10 mouse cellular contexts compared by ENCODE assay signal in the genomic region with DNA sequence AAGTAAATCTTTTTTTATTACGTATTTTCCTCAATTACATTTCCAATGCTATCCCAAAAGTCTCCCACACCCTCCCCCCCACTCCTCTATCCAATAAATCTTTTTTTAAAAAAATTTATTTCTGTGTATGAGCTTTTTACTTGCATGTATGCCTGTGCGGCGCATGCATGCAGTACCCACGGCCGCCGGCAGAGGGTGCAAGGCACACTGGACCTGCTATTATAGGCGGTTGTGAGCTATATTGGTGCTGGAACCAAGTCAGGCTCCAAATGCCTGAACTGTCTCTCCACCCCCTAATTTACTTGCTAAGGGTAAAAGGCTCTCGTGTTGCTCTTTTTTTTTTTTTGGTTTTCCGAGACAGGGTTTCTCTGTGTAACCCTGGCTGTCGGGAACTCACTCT. TPM values are rescaled to one million over a fixed set of nuclear protein-coding genes. Genes with fewer than 3 reads are reported as not detected.
A peak's percentile ranks its signal among the peaks of the same experiment; 100 is the strongest.
DNase-seq lines count a peak whose midpoint lies in the region; ATAC-seq and TF ChIP-seq lines count a peak whose summit lies in the region.
"Had no signal": no experiment of that assay in that cellular context is flagged by ENCODE, and none has a peak within 500 bp of the region (broad histone marks: within the 10 kb centered on the region; RNA-seq: fewer than 3 reads in every experiment).

No protein-coding gene starts in this region.

- WGBS in liver, embryonic 14.5 days (ENCODE audit: insufficient replicate concordance), result 16% methylated on average over 10 of the region's 10 CpGs

- H3K9ac ChIP-seq in liver, embryonic 14.5 days (replicated peaks), result no peak overlapping the region
- H3K9ac ChIP-seq: heart, embryonic 15.5 days; neural tube, embryonic 13.5 days had no signal

- peaks cover 19 to 20% of the 10 kb centered on the region in 2 experiments for H3K4me1 ChIP-seq in liver, embryonic 14.5 days (replicated peaks; ENCODE audit: control insufficient read depth in 2 of 2, insufficient read depth in 2 of 2, low read length in 1 of 2)
- H3K4me1 ChIP-seq: neural tube, embryonic 13.5 days had no signal

- H3K9me3 ChIP-seq in liver, embryonic 14.5 days (ENCODE audit: control insufficient read depth, low read length), result no peaks in the 10 kb centered on the region
- H3K9me3 ChIP-seq: heart, embryonic 15.5 days; neural tube, embryonic 13.5 days had no signal

- peak; percentile 53 to 59 for DNase-seq in left cerebral cortex, adult 18-20 months (ENCODE audit: low spot score in 2 of 2)
- no peak for DNase-seq in left cerebral cortex, adult 11 months (ENCODE audit: low spot score)
- peak; percentile 87 for DNase-seq in NIH3T3 (ENCODE audit: low read depth)
- DNase-seq in cerebellum, postnatal 14 days, result peak; percentile 84 to 90
- DNase-seq in liver, embryonic 14.5 days (ENCODE audit: low read depth in 3 of 3, low spot score in 3 of 3), result peak in 1 of 3 experiments; percentile 43
- peak; percentile 74 for DNase-seq in right cerebral cortex, postnatal 14 days

- no peak for TF ChIP-seq EP300 in liver, embryonic 14.5 days (IDR thresholded peaks at IDR 0.05; ENCODE audit: low read depth)

- peak; percentile 54 for ATAC-seq in granulocyte monocyte progenitor cell, adult 5-6 weeks (replicated peaks; ENCODE audit: poor library complexity, severe bottlenecking)
- ATAC-seq in liver, embryonic 14.5 days (ENCODE audit: insufficient read depth), result no peak
- ATAC-seq in megakaryocyte-erythroid progenitor cell, adult 5-6 weeks (replicated peaks; ENCODE audit: low FRiP score, low TSS enrichment, poor library complexity, severe bottlenecking), result no peak

- TF ChIP-seq CTCF in liver, embryonic 14.5 days (IDR thresholded peaks at IDR 0.05; ENCODE audit: low read depth), result peak; percentile 95

- H3K4me2 ChIP-seq in liver, embryonic 14.5 days (ENCODE audit: low read depth), result no peak overlapping the region
- H3K4me2 ChIP-seq: heart, embryonic 15.5 days; neural tube, embryonic 13.5 days had no signal

- H3K27ac ChIP-seq in liver, embryonic 14.5 days, result no peak overlapping the region
- H3K27ac ChIP-seq: heart, embryonic 15.5 days; neural tube, embryonic 13.5 days had no signal

- no peaks in the 10 kb centered on the region for H3K36me3 ChIP-seq in liver, embryonic 14.5 days (replicated peaks; ENCODE audit: control insufficient read depth, insufficient read depth, low read depth)
- H3K36me3 ChIP-seq: heart, embryonic 15.5 days; neural tube, embryonic 13.5 days had no signal

- no peaks in the 10 kb centered on the region for H3K27me3 ChIP-seq in liver, embryonic 14.5 days (ENCODE audit: control insufficient read depth, insufficient read depth, low read length)
- H3K27me3 ChIP-seq: neural tube, embryonic 13.5 days had no signal

- H3K4me3 ChIP-seq in liver, embryonic 14.5 days (ENCODE audit: insufficient read depth in 1 of 2, low read depth in 2 of 2, low read length in 2 of 2), result no peak overlapping the region
- H3K4me3 ChIP-seq: heart, embryonic 15.5 days; neural tube, embryonic 13.5 days had no signal

RNA-seq across cellular contexts. Expression of a gene that starts 9.7 kb away (rescaled TPM):
- total RNA-seq in left cerebral cortex, adult 18-20 months (2021), result under 1 TPM; 0.12 to 0.26 TPM
- not detected in 2 replicates for total RNA-seq in granulocyte monocyte progenitor cell, adult 5-6 weeks (2014; fragmentation: Nextera tagmentation)
- total RNA-seq in granulocyte monocyte progenitor cell, adult 5-6 weeks (2017), result not detected in 2 replicates
- 0.05 and 0.06 TPM in 2 replicates for polyA plus RNA-seq in liver, embryonic 14.5 days (2012; rRNA removed)
- polyA plus RNA-seq in liver, embryonic 14.5 days (2014; fragmentation: Nextera tagmentation; extraction: Ambion mirVana), result not detected in 2 replicates
- total RNA-seq in megakaryocyte-erythroid progenitor cell, adult 5-6 weeks (2014; fragmentation: Nextera tagmentation), result 0.22 TPM in 1 of 2 replicates, not detected in the other
- not detected in 2 replicates for total RNA-seq in megakaryocyte-erythroid progenitor cell, adult 5-6 weeks (2017)

RNA-seq across cellular contexts. Expression of a gene that starts 19.5 kb away (rescaled TPM):
- total RNA-seq in left cerebral cortex, adult 18-20 months (2021), result 100 to 1,000 TPM; 131 to 136 TPM
- total RNA-seq in granulocyte monocyte progenitor cell, adult 5-6 weeks (2014; fragmentation: Nextera tagmentation), result 145 and 158 TPM in 2 replicates
- total RNA-seq in granulocyte monocyte progenitor cell, adult 5-6 weeks (2017), result 38.2 and 50.4 TPM in 2 replicates
- polyA plus RNA-seq in liver, embryonic 14.5 days (2012; rRNA removed), result 114 and 145 TPM in 2 replicates
- polyA plus RNA-seq in liver, embryonic 14.5 days (2014; fragmentation: Nextera tagmentation; extraction: Ambion mirVana), result 201 and 208 TPM in 2 replicates
- 206 and 233 TPM in 2 replicates for total RNA-seq in megakaryocyte-erythroid progenitor cell, adult 5-6 weeks (2014; fragmentation: Nextera tagmentation)
- 27.7 and 49.2 TPM in 2 replicates for total RNA-seq in megakaryocyte-erythroid progenitor cell, adult 5-6 weeks (2017)

RNA-seq across cellular contexts. Expression of a gene that starts 26.2 kb away (rescaled TPM):
- total RNA-seq in left cerebral cortex, adult 18-20 months (2021), result 10 to 100 TPM; 45.6 to 53.7 TPM
- total RNA-seq in granulocyte monocyte progenitor cell, adult 5-6 weeks (2014; fragmentation: Nextera tagmentation), result 15.2 and 20.9 TPM in 2 replicates
- total RNA-seq in granulocyte monocyte progenitor cell, adult 5-6 weeks (2017), result 12.2 and 14.1 TPM in 2 replicates
- 76.1 and 82.4 TPM in 2 replicates for polyA plus RNA-seq in liver, embryonic 14.5 days (2012; rRNA removed)
- polyA plus RNA-seq in liver, embryonic 14.5 days (2014; fragmentation: Nextera tagmentation; extraction: Ambion mirVana), result 34.7 and 44.5 TPM in 2 replicates
- total RNA-seq in megakaryocyte-erythroid progenitor cell, adult 5-6 weeks (2014; fragmentation: Nextera tagmentation), result 116 and 117 TPM in 2 replicates
- total RNA-seq in megakaryocyte-erythroid progenitor cell, adult 5-6 weeks (2017), result 45.6 and 65.4 TPM in 2 replicates

RNA-seq across cellular contexts. Expression of a gene that starts 26.3 kb away (rescaled TPM):
- 10 to 100 TPM; 34.8 to 48.8 TPM for total RNA-seq in left cerebral cortex, adult 18-20 months (2021)
- 207 and 210 TPM in 2 replicates for total RNA-seq in granulocyte monocyte progenitor cell, adult 5-6 weeks (2014; fragmentation: Nextera tagmentation)
- total RNA-seq in granulocyte monocyte progenitor cell, adult 5-6 weeks (2017), result 378 and 439 TPM in 2 replicates
- 196 and 215 TPM in 2 replicates for polyA plus RNA-seq in liver, embryonic 14.5 days (2012; rRNA removed)
- polyA plus RNA-seq in liver, embryonic 14.5 days (2014; fragmentation: Nextera tagmentation; extraction: Ambion mirVana), result 178 and 181 TPM in 2 replicates
- total RNA-seq in megakaryocyte-erythroid progenitor cell, adult 5-6 weeks (2014; fragmentation: Nextera tagmentation), result 291 and 326 TPM in 2 replicates
- 401 and 445 TPM in 2 replicates for total RNA-seq in megakaryocyte-erythroid progenitor cell, adult 5-6 weeks (2017)

RNA-seq across cellular contexts. Expression of a gene that starts 36.7 kb away (rescaled TPM):
- 10 to 100 TPM; 20.0 to 20.1 TPM for total RNA-seq in left cerebral cortex, adult 18-20 months (2021)
- total RNA-seq in granulocyte monocyte progenitor cell, adult 5-6 weeks (2014; fragmentation: Nextera tagmentation), result 24.9 and 35.1 TPM in 2 replicates
- 56.2 and 62.8 TPM in 2 replicates for total RNA-seq in granulocyte monocyte progenitor cell, adult 5-6 weeks (2017)
- polyA plus RNA-seq in liver, embryonic 14.5 days (2012; rRNA removed), result 9.5 and 11.3 TPM in 2 replicates
- 2.8 and 3.2 TPM in 2 replicates for polyA plus RNA-seq in liver, embryonic 14.5 days (2014; fragmentation: Nextera tagmentation; extraction: Ambion mirVana)
- total RNA-seq in megakaryocyte-erythroid progenitor cell, adult 5-6 weeks (2014; fragmentation: Nextera tagmentation), result 14.9 and 24.4 TPM in 2 replicates
- 24.0 and 29.0 TPM in 2 replicates for total RNA-seq in megakaryocyte-erythroid progenitor cell, adult 5-6 weeks (2017)
